Comparison of ENCODE assay signal across 15 mouse cellular contexts in genomic region chr5:64655286-64655685, GRCm38 (mm10).
"Had no signal": no experiment of that assay in that cellular context is flagged by ENCODE, and none has a peak within 500 bp of the region (broad histone marks: within the 10 kb centered on the region; RNA-seq: fewer than 3 reads in every experiment).

No protein-coding gene starts in this region.

- H3K9ac ChIP-seq: limb, embryonic 15.5 days; liver, embryonic 14.5 days; liver, postnatal 0 days; lung, embryonic 14.5 days; midbrain, embryonic 12.5 days had no signal

- DNase-seq: kidney, adult 9 months; kidney, postnatal 14 days; kidney, postnatal 4 days; left cerebral cortex, postnatal 4 days; liver, postnatal 0 days; lung, embryonic 14.5 days; thymus, adult 18-20 months; thymus, postnatal 36 days had no signal

- H3K4me3 ChIP-seq: limb, embryonic 15.5 days; midbrain, embryonic 12.5 days had no signal

- H3K9me3 ChIP-seq: limb, embryonic 15.5 days; midbrain, embryonic 12.5 days had no signal

- H3K27ac ChIP-seq: limb, embryonic 15.5 days; liver, embryonic 14.5 days; macrophage; midbrain, embryonic 12.5 days had no signal

- H3K27me3 ChIP-seq: limb, embryonic 15.5 days; midbrain, embryonic 12.5 days had no signal

- H3K4me2 ChIP-seq: limb, embryonic 15.5 days; liver, embryonic 11.5 days; lung, embryonic 14.5 days; midbrain, embryonic 12.5 days had no signal

- ATAC-seq: liver, postnatal 0 days; lung, postnatal 0 days; midbrain, embryonic 16.5 days had no signal

- H3K36me3 ChIP-seq: limb, embryonic 15.5 days; midbrain, embryonic 12.5 days had no signal

- H3K4me1 ChIP-seq: midbrain, embryonic 12.5 days had no signal
